Mouse (Mus musculus): ENCODE measurements around the gene Lrrc61.
A peak's percentile ranks its signal among the peaks of the same experiment; 100 is the strongest.
"Not testable (repeated sequence)": the region's sequence is repeated elsewhere in the genome, so short reads cannot be mapped to it uniquely, and the experiment has no call there.

Gene Lrrc61

GRCm38 (mm10) chr6:48554280-48555103 lies at the start of gene Lrrc61:
Gene Lrrc61, plus strand, starts transcription at chr6:48554796.
- peak; percentile 99 for DNase-seq (ENCODE audit: inconsistent ontology term)

DNA sequence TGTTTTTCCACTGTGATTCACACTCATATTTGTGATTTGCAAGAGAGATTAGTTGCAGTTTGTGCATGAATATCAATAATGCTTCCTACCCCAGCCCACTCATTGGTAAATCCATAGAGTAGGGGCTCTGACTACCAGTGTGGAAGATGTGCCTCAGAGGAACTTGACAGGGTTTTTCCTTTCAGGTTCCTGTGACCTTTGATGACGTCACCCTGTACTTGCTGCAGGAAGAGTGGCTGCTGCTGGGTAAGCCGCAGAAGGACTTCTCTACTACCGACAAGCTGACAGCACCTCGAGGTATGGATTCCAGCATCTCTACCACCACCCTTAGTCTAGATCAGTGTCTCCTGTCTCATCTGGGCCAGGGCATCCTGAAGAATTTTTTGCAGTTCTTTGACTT lies 46.5 kb upstream of the Lrrc61 start:
- no peak for DNase-seq (ENCODE audit: inconsistent ontology term)

- peak; percentile 92 for DNase-seq (ENCODE audit: inconsistent ontology term)
Measured at GRCm38 (mm10) chr6:48510426-48510825, 44.2 kb upstream of the Lrrc61 start.

DNA sequence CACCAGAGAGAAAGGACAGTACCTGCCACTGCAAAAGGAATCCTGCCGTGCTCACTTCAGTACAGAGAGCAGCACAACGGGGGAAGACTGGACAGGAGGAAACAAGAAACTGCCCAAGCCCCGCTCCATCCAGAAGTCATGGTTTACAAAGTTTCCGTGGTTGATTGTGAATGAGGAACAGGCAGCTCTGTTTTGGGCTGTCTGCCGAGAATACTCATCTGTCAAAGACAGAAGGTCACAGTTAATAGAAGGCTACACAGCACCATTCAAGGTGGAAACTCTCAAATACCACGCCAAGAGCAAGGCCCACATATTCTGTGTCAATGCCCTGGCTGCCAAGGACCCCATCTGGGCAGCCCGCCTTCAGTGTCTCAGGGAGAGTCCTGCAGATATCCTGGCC lies 42.7 kb upstream of the Lrrc61 start:
- DNase-seq (ENCODE audit: inconsistent ontology term) = no peak

GRCm38 (mm10) chr6:48524882-48525281 lies 29.7 kb upstream of the Lrrc61 start:
- DNase-seq (ENCODE audit: inconsistent ontology term) = not testable (repeated sequence)

GRCm38 (mm10) chr6:48527901-48528300 lies 26.7 kb upstream of the Lrrc61 start:
- no peak for DNase-seq (ENCODE audit: inconsistent ontology term)

GRCm38 (mm10) chr6:48529261-48529660 lies 25.3 kb upstream of the Lrrc61 start:
- DNase-seq (ENCODE audit: inconsistent ontology term) = no peak

DNA sequence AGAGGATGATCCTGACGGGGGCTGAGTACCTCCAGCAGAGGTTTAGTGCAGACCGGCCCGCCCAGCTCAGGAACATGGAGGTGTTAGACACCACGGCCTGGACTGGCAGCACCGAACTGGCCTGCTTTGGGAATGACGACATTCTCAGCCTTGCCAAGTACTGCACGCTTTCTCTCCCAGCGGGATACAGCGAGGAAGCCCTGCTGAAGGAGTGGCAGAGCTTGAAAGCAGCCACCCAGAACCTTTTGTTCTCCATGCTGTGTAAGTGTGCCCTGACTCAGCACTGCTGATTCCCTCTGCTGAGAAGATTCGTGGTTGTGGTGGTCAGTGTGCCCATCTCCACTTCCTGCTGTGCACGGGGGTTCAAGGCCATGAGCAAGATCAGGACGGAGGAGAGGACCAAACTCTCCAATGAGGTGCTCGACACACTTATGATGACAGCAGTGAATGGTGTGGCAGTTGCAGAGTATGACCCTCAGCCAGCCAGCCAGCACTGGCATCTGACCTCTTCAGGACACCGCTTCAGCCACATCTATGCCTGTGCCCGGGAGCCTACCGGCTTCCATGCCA lies 24.6 kb upstream of the Lrrc61 start:
- peak; percentile 70 for DNase-seq (ENCODE audit: inconsistent ontology term)

- DNase-seq (ENCODE audit: inconsistent ontology term) = no peak
Measured at GRCm38 (mm10) chr6:48530862-48531261, 23.7 kb upstream of the Lrrc61 start.

DNA sequence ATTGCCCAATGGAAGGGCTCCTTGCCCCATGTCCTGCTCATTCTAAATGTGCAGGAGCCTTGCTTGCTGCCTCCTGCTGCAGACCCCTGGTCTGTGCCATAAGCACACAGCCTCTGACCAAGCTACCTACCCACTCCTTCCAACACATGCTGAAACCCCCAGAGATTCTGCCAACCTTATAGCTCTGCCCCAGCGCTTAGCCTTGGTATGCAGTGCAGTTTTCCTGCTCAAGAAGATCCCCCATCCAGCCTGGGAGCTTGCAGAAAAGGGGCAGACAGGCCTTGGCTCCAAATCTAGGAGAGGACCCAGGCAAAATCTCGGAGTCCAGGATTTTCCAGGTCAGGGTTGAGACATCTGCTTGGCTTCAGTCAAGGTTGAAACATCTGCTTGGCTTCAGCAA lies 21.1 kb upstream of the Lrrc61 start:
- no peak for DNase-seq (ENCODE audit: inconsistent ontology term)

- DNase-seq (ENCODE audit: inconsistent ontology term) = no peak
Measured at GRCm38 (mm10) chr6:48534913-48535312, 19.7 kb upstream of the Lrrc61 start.

- no peak for DNase-seq (ENCODE audit: inconsistent ontology term)
Measured at GRCm38 (mm10) chr6:48536091-48536490, 18.5 kb upstream of the Lrrc61 start.

- DNase-seq (ENCODE audit: inconsistent ontology term) = peak; percentile 85
Measured at GRCm38 (mm10) chr6:48537105-48537954, 17.3 kb upstream of the Lrrc61 start, which contains the start of gene Atp6v0e2. Gene Atp6v0e2, plus strand, starts transcription at chr6:48537615.

DNA sequence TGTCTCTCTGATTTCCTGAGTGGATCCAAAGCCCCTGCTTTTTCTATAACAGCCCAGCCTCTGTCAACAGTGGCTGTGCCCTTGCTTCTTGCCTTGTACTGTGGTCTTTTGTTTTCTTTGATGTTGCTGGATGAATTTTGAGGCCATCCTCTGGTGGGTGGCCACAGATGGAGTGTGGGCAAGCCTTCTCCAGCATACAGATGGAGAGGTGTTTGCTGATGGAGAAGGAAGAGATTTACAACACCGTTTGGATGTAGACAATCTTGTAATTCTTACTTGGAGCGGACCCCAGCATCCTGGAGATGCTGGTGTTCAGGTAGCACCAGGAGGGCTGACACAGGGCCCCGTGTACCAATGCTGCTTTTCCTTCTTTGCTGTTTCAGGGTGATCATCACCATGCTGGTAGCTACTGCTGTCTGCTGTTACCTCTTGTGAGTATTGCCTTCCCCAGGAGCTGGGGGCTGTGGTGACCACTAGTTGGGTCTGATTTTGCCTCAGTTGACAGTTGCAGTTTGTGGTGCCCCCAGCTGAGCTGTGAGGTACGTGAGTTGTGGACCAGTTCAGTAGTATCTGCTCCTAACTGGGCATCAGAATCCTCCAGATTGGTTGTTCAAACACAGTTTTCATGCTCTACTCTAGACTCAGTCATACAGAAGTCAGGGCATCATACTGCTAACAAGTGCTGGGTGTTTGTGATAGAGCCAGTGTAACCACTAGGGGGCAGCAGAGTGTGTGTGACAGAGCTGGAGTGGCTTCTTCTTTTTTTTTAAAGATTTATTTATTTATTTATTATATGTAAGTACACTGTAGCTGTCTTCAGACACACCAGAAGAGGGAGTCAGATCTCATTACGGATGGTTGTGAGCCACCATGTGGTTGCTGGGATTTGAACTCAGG lies 15.5 kb upstream of the Lrrc61 start:
- DNase-seq (ENCODE audit: inconsistent ontology term) = peak; percentile 55

GRCm38 (mm10) chr6:48539860-48540259 lies 14.7 kb upstream of the Lrrc61 start:
- no peak for DNase-seq (ENCODE audit: inconsistent ontology term)

- no peak for DNase-seq (ENCODE audit: inconsistent ontology term)
Measured at GRCm38 (mm10) chr6:48540721-48541120, 13.9 kb upstream of the Lrrc61 start.

DNA sequence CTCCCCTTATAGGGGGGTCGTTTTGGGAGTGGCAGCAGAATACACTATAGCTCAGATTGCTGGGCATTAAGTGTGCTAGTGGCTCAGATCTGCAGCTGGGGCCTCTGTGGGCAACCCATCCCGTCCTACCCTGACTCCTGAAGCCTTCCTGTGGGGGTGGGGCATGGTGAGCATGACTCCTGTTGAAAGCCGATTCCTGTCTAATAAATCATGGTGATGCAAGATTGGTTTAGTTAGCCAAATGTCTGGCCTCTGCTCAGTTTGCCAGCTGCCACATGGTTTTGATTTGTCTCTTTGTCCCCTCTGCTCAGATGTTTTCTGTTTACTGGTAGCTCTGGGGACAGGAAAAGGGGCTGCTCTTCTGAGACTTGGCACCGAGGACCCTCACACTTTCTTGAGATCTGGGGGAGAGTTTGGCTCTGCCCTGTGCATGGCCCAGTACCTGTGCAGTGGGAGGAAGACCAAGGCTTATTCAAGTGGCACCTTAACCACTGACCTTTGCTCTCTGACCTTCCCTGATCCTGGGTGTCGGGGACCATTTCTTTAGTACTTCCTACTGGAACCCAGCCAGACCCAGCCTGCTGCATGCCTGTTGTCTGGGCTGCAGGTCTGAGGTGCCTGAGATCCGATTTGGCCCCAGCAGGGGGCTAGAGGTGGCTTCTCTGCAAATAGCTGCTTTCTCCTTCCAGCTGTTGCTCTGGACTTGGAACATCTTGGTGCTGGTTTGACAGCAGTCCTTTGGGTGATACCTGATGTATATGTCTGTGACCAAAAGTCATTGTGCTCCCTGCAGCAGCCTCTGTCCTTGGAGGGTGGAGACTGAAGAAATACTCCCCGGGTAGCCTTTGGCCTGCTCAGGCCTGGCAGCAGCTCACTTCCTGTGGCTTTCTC lies 12.8 kb upstream of the Lrrc61 start:
- DNase-seq (ENCODE audit: inconsistent ontology term) = peak; percentile 17

GRCm38 (mm10) chr6:48542631-48543030 lies 12.0 kb upstream of the Lrrc61 start:
- DNase-seq (ENCODE audit: inconsistent ontology term) = no peak

GRCm38 (mm10) chr6:48545251-48545650 lies 9.3 kb upstream of the Lrrc61 start:
- no peak for DNase-seq (ENCODE audit: inconsistent ontology term)

DNA sequence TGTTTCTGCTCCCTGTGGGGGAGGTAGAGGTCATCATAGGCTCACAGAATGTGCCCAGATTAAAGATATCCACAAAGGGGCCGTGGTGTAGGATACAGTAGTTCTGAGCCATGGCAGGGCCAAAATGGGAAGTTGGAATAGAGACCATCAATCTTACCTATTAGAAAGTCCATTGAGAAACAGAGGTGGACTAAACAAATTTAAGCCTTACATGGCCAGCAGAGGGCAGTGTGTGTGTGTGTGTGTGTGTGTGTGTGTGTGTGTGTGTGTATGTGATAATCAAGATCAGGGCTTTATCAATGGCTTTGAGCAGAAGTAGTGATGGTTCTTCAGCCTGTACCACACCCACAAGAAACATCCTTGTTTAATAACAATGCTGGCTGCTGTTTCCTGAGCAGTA lies 8.3 kb upstream of the Lrrc61 start:
- DNase-seq (ENCODE audit: inconsistent ontology term) = peak; percentile 33

All from Muller cell, postnatal 12 days (primary cell).